ENCODE assay signal across 9 mouse cellular contexts in genomic region chr2:155742931-155743337, GRCm38 (mm10). TPM values are rescaled to one million over a fixed set of nuclear protein-coding genes. Genes with fewer than 3 reads are reported as not detected.
DNase-seq lines count a peak whose midpoint lies in the region; ATAC-seq and TF ChIP-seq lines count a peak whose summit lies in the region.
"Had no signal": no experiment of that assay in that cellular context is flagged by ENCODE, and none has a peak within 500 bp of the region (broad histone marks: within the 10 kb centered on the region; RNA-seq: fewer than 3 reads in every experiment).

No protein-coding gene starts in this region.

- no peak overlapping the region for H3K4me2 ChIP-seq in kidney, embryonic 16.5 days (replicated peaks; ENCODE audit: low read depth, low read length)
- H3K4me2 ChIP-seq in hindbrain, embryonic 14.5 days (replicated peaks): no peak overlapping the region
- H3K4me2 ChIP-seq: midbrain, embryonic 12.5 days had no signal

- 54% methylated on average over 12 of the region's 12 CpGs for WGBS in kidney, embryonic 16.5 days
- 80% methylated on average over 12 of the region's 12 CpGs for WGBS in hindbrain, embryonic 14.5 days

- intact Hi-C loops in gastrocnemius, adult 2 months (cut with DNase I): no loop called here

- peaks cover 3% of the 10 kb centered on the region; the same call in 1 of the 2 replicates for H3K4me1 ChIP-seq in kidney, embryonic 16.5 days (ENCODE audit: insufficient read depth, low read length)
- H3K4me1 ChIP-seq in hindbrain, embryonic 14.5 days (replicated peaks; ENCODE audit: control insufficient read depth, insufficient read depth, low read length): no peaks in the 10 kb centered on the region
- H3K4me1 ChIP-seq: midbrain, embryonic 12.5 days had no signal

- H3K9me3 ChIP-seq in kidney, embryonic 16.5 days (ENCODE audit: low read length): no peaks in the 10 kb centered on the region
- no peaks in the 10 kb centered on the region for H3K9me3 ChIP-seq in hindbrain, embryonic 14.5 days (ENCODE audit: control insufficient read depth, low read length)
- H3K9me3 ChIP-seq: midbrain, embryonic 12.5 days had no signal

- H3K4me3 ChIP-seq in gastrocnemius, adult 2 months: no peak overlapping the region
- no peak overlapping the region for H3K4me3 ChIP-seq in kidney, embryonic 16.5 days (ENCODE audit: low read length)
- H3K4me3 ChIP-seq in hindbrain, embryonic 14.5 days (replicated peaks; ENCODE audit: low read length): no peak overlapping the region
- H3K4me3 ChIP-seq: midbrain, embryonic 12.5 days had no signal

- TF ChIP-seq CTCF in gastrocnemius, adult 2 months (IDR thresholded peaks at IDR 0.05): no peak

- H3K9ac ChIP-seq in kidney, embryonic 16.5 days (replicated peaks; ENCODE audit: low read length): no peak overlapping the region
- no peak overlapping the region for H3K9ac ChIP-seq in hindbrain, embryonic 14.5 days
- H3K9ac ChIP-seq: midbrain, embryonic 12.5 days had no signal

- no peak overlapping the region for H3K27ac ChIP-seq in gastrocnemius, adult 2 months
- H3K27ac ChIP-seq in kidney, embryonic 16.5 days (ENCODE audit: low read length): peak overlapping the region; percentile 59
- H3K27ac ChIP-seq in hindbrain, embryonic 14.5 days: no peak overlapping the region
- H3K27ac ChIP-seq: midbrain, embryonic 12.5 days had no signal

- H3K36me3 ChIP-seq in kidney, embryonic 16.5 days (ENCODE audit: insufficient read depth, low read length): no peaks in the 10 kb centered on the region
- H3K36me3 ChIP-seq in hindbrain, embryonic 14.5 days (replicated peaks; ENCODE audit: control insufficient read depth, insufficient read depth): no peaks in the 10 kb centered on the region
- H3K36me3 ChIP-seq: midbrain, embryonic 12.5 days had no signal

- ATAC-seq in kidney, embryonic 16.5 days (ENCODE audit: low FRiP score, low TSS enrichment): peak; percentile 84
- peak; percentile 33; the same call in 1 of the 2 replicates for ATAC-seq in megakaryocyte, adult 5-6 weeks (ENCODE audit: poor library complexity, severe bottlenecking)
- no peak for ATAC-seq in hindbrain, embryonic 14.5 days (ENCODE audit: low FRiP score)
- no peak for ATAC-seq in erythroid progenitor cell, adult 5-6 weeks (replicated peaks; ENCODE audit: low FRiP score, poor library complexity, severe bottlenecking)

- DNase-seq in gastrocnemius, adult 2 months: peak; percentile 22
- no peak for DNase-seq in gastrocnemius, postnatal 10 days
- peak; percentile 17 to 47 for DNase-seq in heart, adult 18-20 months
- DNase-seq in hindbrain, embryonic 14.5 days (ENCODE audit: low spot score): no peak
- no peak for DNase-seq in urinary bladder, adult 18-20 months (ENCODE audit: low spot score in 2 of 2)

- no peaks in the 10 kb centered on the region for H3K27me3 ChIP-seq in kidney, embryonic 16.5 days (ENCODE audit: insufficient read depth, low read length)
- H3K27me3 ChIP-seq in hindbrain, embryonic 14.5 days (ENCODE audit: control insufficient read depth, insufficient read depth, low read length): no peaks in the 10 kb centered on the region
- H3K27me3 ChIP-seq: midbrain, embryonic 12.5 days had no signal

RNA-seq across cellular contexts. Expression of gene Gm17581, which starts 7.3 kb away (rescaled TPM):
- total RNA-seq in gastrocnemius, adult 2 months (2021): not detected
- not detected for total RNA-seq in gastrocnemius, postnatal 10 days (2021)
- not detected for total RNA-seq in heart, adult 18-20 months (2021)
- polyA plus RNA-seq in kidney, embryonic 16.5 days (2015; fragmentation: Nextera tagmentation; extraction: Ambion mirVana): not detected in 2 replicates
- not detected in 2 replicates for total RNA-seq in megakaryocyte, adult 5-6 weeks (2015)
- not detected in 2 replicates for total RNA-seq in megakaryocyte, adult 5-6 weeks (2017)
- polyA plus RNA-seq in hindbrain, embryonic 14.5 days (2014; fragmentation: Nextera tagmentation; extraction: Ambion mirVana): not detected in 2 replicates
- total RNA-seq in erythroid progenitor cell, adult 5-6 weeks (2015; ENCODE audit: low replicate concordance): not detected in 2 replicates
- total RNA-seq in erythroid progenitor cell, adult 5-6 weeks (2017; ENCODE audit: low replicate concordance): not detected in 2 replicates
- polyA plus RNA-seq: midbrain, embryonic 12.5 days had no signal

RNA-seq across cellular contexts. Expression of gene Procr, which starts 8.0 kb away (rescaled TPM):
- 10 to 100 TPM in 1 of 2 experiments, 1 to 10 TPM in 1; 9.9 to 21.3 TPM for total RNA-seq in gastrocnemius, adult 2 months (2021)
- 10 to 100 TPM; 11.7 to 11.9 TPM for total RNA-seq in gastrocnemius, postnatal 10 days (2021)
- total RNA-seq in heart, adult 18-20 months (2021): 1 to 10 TPM; 2.4 to 4.8 TPM
- 13.0 and 13.1 TPM in 2 replicates for polyA plus RNA-seq in kidney, embryonic 16.5 days (2015; fragmentation: Nextera tagmentation; extraction: Ambion mirVana)
- total RNA-seq in megakaryocyte, adult 5-6 weeks (2015): 0.83 TPM in 1 of 2 replicates, not detected in the other
- not detected in 2 replicates for total RNA-seq in megakaryocyte, adult 5-6 weeks (2017)
- polyA plus RNA-seq in hindbrain, embryonic 14.5 days (2014; fragmentation: Nextera tagmentation; extraction: Ambion mirVana): 3.0 and 3.6 TPM in 2 replicates
- total RNA-seq in erythroid progenitor cell, adult 5-6 weeks (2015; ENCODE audit: low replicate concordance): not detected in 2 replicates
- total RNA-seq in erythroid progenitor cell, adult 5-6 weeks (2017; ENCODE audit: low replicate concordance): not detected in 2 replicates

RNA-seq across cellular contexts. Expression of gene Edem2, which starts 13.7 kb away (rescaled TPM):
- total RNA-seq in gastrocnemius, adult 2 months (2021): 1 to 10 TPM; 4.2 to 4.4 TPM
- 1 to 10 TPM; 7.2 to 9.0 TPM for total RNA-seq in gastrocnemius, postnatal 10 days (2021)
- total RNA-seq in heart, adult 18-20 months (2021): 1 to 10 TPM; 5.0 to 8.2 TPM
- polyA plus RNA-seq in kidney, embryonic 16.5 days (2015; fragmentation: Nextera tagmentation; extraction: Ambion mirVana): 43.2 and 44.8 TPM in 2 replicates
- 23.4 and 25.9 TPM in 2 replicates for total RNA-seq in megakaryocyte, adult 5-6 weeks (2015)
- 34.8 and 34.9 TPM in 2 replicates for total RNA-seq in megakaryocyte, adult 5-6 weeks (2017)
- polyA plus RNA-seq in hindbrain, embryonic 14.5 days (2014; fragmentation: Nextera tagmentation; extraction: Ambion mirVana): 34.2 and 38.6 TPM in 2 replicates
- total RNA-seq in erythroid progenitor cell, adult 5-6 weeks (2015; ENCODE audit: low replicate concordance): 11.3 and 12.3 TPM in 2 replicates
- total RNA-seq in erythroid progenitor cell, adult 5-6 weeks (2017; ENCODE audit: low replicate concordance): 6.2 and 6.7 TPM in 2 replicates

RNA-seq across cellular contexts. Expression of gene Mmp24, which starts 32.2 kb away (rescaled TPM):
- total RNA-seq in gastrocnemius, adult 2 months (2021): not detected
- total RNA-seq in gastrocnemius, postnatal 10 days (2021): under 1 TPM in 1 of 2 experiments, not detected in 1; 0.11 TPM
- not detected for total RNA-seq in heart, adult 18-20 months (2021)
- 0.07 and 0.09 TPM in 2 replicates for polyA plus RNA-seq in kidney, embryonic 16.5 days (2015; fragmentation: Nextera tagmentation; extraction: Ambion mirVana)
- total RNA-seq in megakaryocyte, adult 5-6 weeks (2015): not detected in 2 replicates
- 0.07 and 0.65 TPM in 2 replicates for total RNA-seq in megakaryocyte, adult 5-6 weeks (2017)
- 17.9 and 20.7 TPM in 2 replicates for polyA plus RNA-seq in hindbrain, embryonic 14.5 days (2014; fragmentation: Nextera tagmentation; extraction: Ambion mirVana)
- not detected in 2 replicates for total RNA-seq in erythroid progenitor cell, adult 5-6 weeks (2015; ENCODE audit: low replicate concordance)
- not detected in 2 replicates for total RNA-seq in erythroid progenitor cell, adult 5-6 weeks (2017; ENCODE audit: low replicate concordance)

RNA-seq across cellular contexts. Expression of gene Trpc4ap, which starts 50.8 kb away (rescaled TPM):
- total RNA-seq in gastrocnemius, adult 2 months (2021): 100 to 1,000 TPM in 1 of 2 experiments, 10 to 100 TPM in 1; 93.4 to 102 TPM
- total RNA-seq in gastrocnemius, postnatal 10 days (2021): 10 to 100 TPM; 83.4 to 94.8 TPM
- 10 to 100 TPM; 89.4 to 90.2 TPM for total RNA-seq in heart, adult 18-20 months (2021)
- 135 and 143 TPM in 2 replicates for polyA plus RNA-seq in kidney, embryonic 16.5 days (2015; fragmentation: Nextera tagmentation; extraction: Ambion mirVana)
- 63.0 and 80.0 TPM in 2 replicates for total RNA-seq in megakaryocyte, adult 5-6 weeks (2015)
- 104 and 106 TPM in 2 replicates for total RNA-seq in megakaryocyte, adult 5-6 weeks (2017)
- polyA plus RNA-seq in hindbrain, embryonic 14.5 days (2014; fragmentation: Nextera tagmentation; extraction: Ambion mirVana): 163 and 176 TPM in 2 replicates
- total RNA-seq in erythroid progenitor cell, adult 5-6 weeks (2015; ENCODE audit: low replicate concordance): 35.6 and 35.7 TPM in 2 replicates
- 19.7 and 49.9 TPM in 2 replicates for total RNA-seq in erythroid progenitor cell, adult 5-6 weeks (2017; ENCODE audit: low replicate concordance)

Comparison
In these comparisons a context has a peak if more than half of its experiments do, and no peak if none do; other contexts are left out.
1. DNase-seq: peak in gastrocnemius, adult 2 months (single experiment) and heart, adult 18-20 months (2 of 2); none in gastrocnemius, postnatal 10 days (single experiment), hindbrain, embryonic 14.5 days (single experiment) and urinary bladder, adult 18-20 months (0 of 2).
2. ATAC-seq: peak in kidney, embryonic 16.5 days (single experiment) and megakaryocyte, adult 5-6 weeks (single experiment); none in hindbrain, embryonic 14.5 days (single experiment) and erythroid progenitor cell, adult 5-6 weeks (single experiment).